Mouse (Mus musculus): ENCODE data around the gene Smco2. TPM values are rescaled to one million over a fixed set of nuclear protein-coding genes. Genes with fewer than 3 reads are reported as not detected.

The Smco2 gene
- total RNA-seq, 2 experiments from 2014 or later, result not detected

GRCm38 (mm10) chr6:146888660-146889490, 39.0 kb downstream of the Smco2 start:
- intact Hi-C loops (cut with DNase I), result no loop called here
- DNase-seq (ENCODE audit: low spot score in 2 of 2), result no peak

GRCm38 (mm10) chr6:146890215-146890614, 40.3 kb downstream of the Smco2 start:
- DNase-seq (ENCODE audit: low spot score in 2 of 2), result no peak
- intact Hi-C loops (cut with DNase I), result no loop called here

- intact Hi-C loops (cut with DNase I), result no loop called here
- no peak for DNase-seq (ENCODE audit: low spot score in 2 of 2)
Measured at GRCm38 (mm10) chr6:146890633-146891032, 40.7 kb downstream of the Smco2 start.

- intact Hi-C loops (cut with DNase I), result no loop called here
- DNase-seq (ENCODE audit: low spot score in 2 of 2), result peak in 1 of 2 experiments; percentile 14
Measured at GRCm38 (mm10) chr6:146893890-146894289, 44.0 kb downstream of the Smco2 start.

- no peak for DNase-seq (ENCODE audit: low spot score in 2 of 2)
- intact Hi-C loops (cut with DNase I), result no loop called here
Measured at GRCm38 (mm10) chr6:146898709-146899108, 48.8 kb downstream of the Smco2 start.

- no peak for DNase-seq (ENCODE audit: low spot score in 2 of 2)
- intact Hi-C loops (cut with DNase I), result no loop called here
Measured at GRCm38 (mm10) chr6:146899647-146900046, 49.7 kb downstream of the Smco2 start.

GRCm38 (mm10) chr6:146901929-146902328, 52.0 kb downstream of the Smco2 start:
- intact Hi-C loops (cut with DNase I), result no loop called here
- no peak for DNase-seq (ENCODE audit: low spot score in 2 of 2)

GRCm38 (mm10) chr6:146903632-146904031, 53.7 kb downstream of the Smco2 start:
- intact Hi-C loops (cut with DNase I), result no loop called here
- no peak for DNase-seq (ENCODE audit: low spot score in 2 of 2)

- DNase-seq (ENCODE audit: low spot score in 2 of 2), result no peak
- intact Hi-C loops (cut with DNase I), result loop anchor here (5.0 kb wide), 1 partner anchor 53 kb away; no protein-coding TSS in a partner anchor
Measured at GRCm38 (mm10) chr6:146904707-146905106, 54.8 kb downstream of the Smco2 start.

GRCm38 (mm10) chr6:146906000-146906786, 56.3 kb downstream of the Smco2 start:
- no peak for DNase-seq (ENCODE audit: low spot score in 2 of 2)
- intact Hi-C loops (cut with DNase I), result loop anchor here (5.0 kb wide), 1 partner anchor 51 kb away; no protein-coding TSS in a partner anchor

- intact Hi-C loops (cut with DNase I), result loop anchor here (5.0 kb wide), 1 partner anchor 50 kb away; no protein-coding TSS in a partner anchor
- no peak for DNase-seq (ENCODE audit: low spot score in 2 of 2)
Measured at GRCm38 (mm10) chr6:146907061-146907794, 57.3 kb downstream of the Smco2 start.

- no peak for DNase-seq (ENCODE audit: low spot score in 2 of 2)
- intact Hi-C loops (cut with DNase I), result loop anchor here (5.0 kb wide), 1 partner anchor 50 kb away; no protein-coding TSS in a partner anchor
Measured at GRCm38 (mm10) chr6:146907795-146908190, 57.9 kb downstream of the Smco2 start.

- no peak for DNase-seq (ENCODE audit: low spot score in 2 of 2)
- intact Hi-C loops (cut with DNase I), result loop anchor here (5.0 kb wide), 1 partner anchor 48 kb away; no protein-coding TSS in a partner anchor
Measured at GRCm38 (mm10) chr6:146908801-146909200, 58.9 kb downstream of the Smco2 start.

- intact Hi-C loops (cut with DNase I), result loop anchor here (5.0 kb wide), 1 partner anchor 47 kb away; no protein-coding TSS in a partner anchor
- DNase-seq (ENCODE audit: low spot score in 2 of 2), result no peak
Measured at GRCm38 (mm10) chr6:146909725-146910489, 60.0 kb downstream of the Smco2 start.

- intact Hi-C loops (cut with DNase I), result no loop called here
- DNase-seq (ENCODE audit: low spot score in 2 of 2), result no peak
Measured at GRCm38 (mm10) chr6:146910801-146911200, 60.9 kb downstream of the Smco2 start.

- DNase-seq (ENCODE audit: low spot score in 2 of 2), result no peak
- intact Hi-C loops (cut with DNase I), result no loop called here
Measured at GRCm38 (mm10) chr6:146912835-146913488, 63.1 kb downstream of the Smco2 start.

- intact Hi-C loops (cut with DNase I), result no loop called here
- no peak for DNase-seq (ENCODE audit: low spot score in 2 of 2)
Measured at GRCm38 (mm10) chr6:146913489-146914198, 63.7 kb downstream of the Smco2 start.

- no peak for DNase-seq (ENCODE audit: low spot score in 2 of 2)
Measured at GRCm38 (mm10) chr6:146915808-146916207, 65.9 kb downstream of the Smco2 start.

More at GRCm38 (mm10) chr6:146915808-146916207, 65.9 kb downstream of the Smco2 start:
- intact Hi-C loops (cut with DNase I), result no loop called here
